Mouse (Mus musculus): ENCODE measurements around the gene Gm20388. TPM values are rescaled to one million over a fixed set of nuclear protein-coding genes. Genes with fewer than 3 reads are reported as not detected.

Gene Gm20388
- polyA plus RNA-seq, 1 experiment, result 0.36 TPM

- TF ChIP-seq GATA1 (IDR thresholded peaks at IDR 0.05; ENCODE audit: low read length), result no peak
- no peak for TF ChIP-seq TAL1 (IDR thresholded peaks at IDR 0.05; ENCODE audit: low read length)
- H3K27me3 ChIP-seq (ENCODE audit: control insufficient read depth), result no peaks in the 10 kb centered on the region
- no peaks in the 10 kb centered on the region for H3K4me1 ChIP-seq (ENCODE audit: control insufficient read depth)
Measured at GRCm38 (mm10) chr8:121680896-121681295, 1770.3 kb downstream of the Gm20388 start.

DNA sequence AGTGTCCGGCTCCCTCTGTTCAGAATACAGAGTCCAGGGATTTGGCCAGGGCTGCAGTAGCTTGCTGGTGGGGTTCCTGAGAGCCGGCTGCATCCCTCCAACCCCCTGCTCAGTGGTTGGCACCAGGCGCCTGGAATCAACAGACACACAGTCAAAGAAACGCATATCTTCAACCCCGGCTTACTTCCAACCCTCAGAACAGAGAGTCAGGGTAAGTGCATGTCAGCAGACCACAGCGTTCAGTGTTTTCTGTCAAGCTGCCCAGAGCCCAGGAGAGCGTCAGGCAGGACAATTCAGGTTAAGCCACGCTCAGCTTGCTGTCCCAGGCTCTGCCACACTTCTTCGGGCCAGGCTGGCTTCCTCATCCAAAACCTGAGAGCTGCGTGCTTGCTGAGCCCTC lies 1770.8 kb downstream of the Gm20388 start:
- Histone ChIP-seq H3K36me3 (ENCODE audit: control insufficient read depth) (no peaks in the 10 kb centered on the region), H3K27me3 (ENCODE audit: control insufficient read depth) (no peaks in the 10 kb centered on the region), H3K4me1 (ENCODE audit: control insufficient read depth) (no peaks in the 10 kb centered on the region), H3K9me3 (ENCODE audit: control insufficient read depth, low read length) (no peaks in the 10 kb centered on the region), H3K4me3 (replicated peaks) (no peak overlapping the region)
- no peak for TF ChIP-seq GATA1 (IDR thresholded peaks at IDR 0.05; ENCODE audit: low read length)
- TF ChIP-seq TAL1 (IDR thresholded peaks at IDR 0.05; ENCODE audit: low read length), result no peak

More at GRCm38 (mm10) chr8:121680896-121681295, 1770.3 kb downstream of the Gm20388 start:
- Histone ChIP-seq H3K4me3 (replicated peaks) (no peak overlapping the region), H3K9me3 (ENCODE audit: control insufficient read depth, low read length) (no peaks in the 10 kb centered on the region), H3K36me3 (ENCODE audit: control insufficient read depth) (no peaks in the 10 kb centered on the region)

- no peaks in the 10 kb centered on the region for H3K27me3 ChIP-seq (ENCODE audit: control insufficient read depth)
- H3K9me3 ChIP-seq (ENCODE audit: control insufficient read depth, low read length), result no peaks in the 10 kb centered on the region
- no peak overlapping the region for H3K4me3 ChIP-seq (replicated peaks)
- H3K36me3 ChIP-seq (ENCODE audit: control insufficient read depth), result no peaks in the 10 kb centered on the region
- no peak for TF ChIP-seq TAL1 (IDR thresholded peaks at IDR 0.05; ENCODE audit: low read length)
- TF ChIP-seq GATA1 (IDR thresholded peaks at IDR 0.05; ENCODE audit: low read length), result no peak
- no peaks in the 10 kb centered on the region for H3K4me1 ChIP-seq (ENCODE audit: control insufficient read depth)
Measured at GRCm38 (mm10) chr8:121683083-121683832, 1772.6 kb downstream of the Gm20388 start.

DNA sequence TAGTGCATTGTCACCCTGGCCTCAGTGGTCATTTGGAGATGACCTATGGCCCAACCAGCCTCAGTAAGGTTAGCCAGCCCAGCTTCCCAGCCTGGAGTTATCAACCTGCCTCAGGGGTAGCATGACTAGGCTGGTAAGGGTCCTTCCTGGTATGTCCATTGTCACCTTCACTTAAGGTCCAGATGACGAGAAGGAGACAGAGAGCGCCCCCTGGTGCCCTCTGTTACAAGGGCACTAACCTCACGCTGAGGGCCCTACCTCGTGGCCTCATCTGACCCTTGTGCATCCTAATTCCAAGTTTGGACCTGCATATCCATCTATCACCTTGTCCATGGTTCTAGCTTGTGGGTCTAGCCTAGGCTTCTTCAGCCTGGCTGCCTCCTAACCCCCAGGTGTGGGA lies 1774.8 kb downstream of the Gm20388 start:
- TF ChIP-seq TAL1 (IDR thresholded peaks at IDR 0.05; ENCODE audit: low read length), result no peak
- TF ChIP-seq GATA1 (IDR thresholded peaks at IDR 0.05; ENCODE audit: low read length), result no peak
- no peak overlapping the region for H3K4me3 ChIP-seq (replicated peaks)
- no peaks in the 10 kb centered on the region for H3K36me3 ChIP-seq (ENCODE audit: control insufficient read depth)
- peaks cover under 1% of the 10 kb centered on the region; the same call in 1 of the 2 replicates for H3K9me3 ChIP-seq (ENCODE audit: control insufficient read depth, low read length)
- H3K4me1 ChIP-seq (ENCODE audit: control insufficient read depth), result no peaks in the 10 kb centered on the region
- H3K27me3 ChIP-seq (ENCODE audit: control insufficient read depth), result no peaks in the 10 kb centered on the region

DNA sequence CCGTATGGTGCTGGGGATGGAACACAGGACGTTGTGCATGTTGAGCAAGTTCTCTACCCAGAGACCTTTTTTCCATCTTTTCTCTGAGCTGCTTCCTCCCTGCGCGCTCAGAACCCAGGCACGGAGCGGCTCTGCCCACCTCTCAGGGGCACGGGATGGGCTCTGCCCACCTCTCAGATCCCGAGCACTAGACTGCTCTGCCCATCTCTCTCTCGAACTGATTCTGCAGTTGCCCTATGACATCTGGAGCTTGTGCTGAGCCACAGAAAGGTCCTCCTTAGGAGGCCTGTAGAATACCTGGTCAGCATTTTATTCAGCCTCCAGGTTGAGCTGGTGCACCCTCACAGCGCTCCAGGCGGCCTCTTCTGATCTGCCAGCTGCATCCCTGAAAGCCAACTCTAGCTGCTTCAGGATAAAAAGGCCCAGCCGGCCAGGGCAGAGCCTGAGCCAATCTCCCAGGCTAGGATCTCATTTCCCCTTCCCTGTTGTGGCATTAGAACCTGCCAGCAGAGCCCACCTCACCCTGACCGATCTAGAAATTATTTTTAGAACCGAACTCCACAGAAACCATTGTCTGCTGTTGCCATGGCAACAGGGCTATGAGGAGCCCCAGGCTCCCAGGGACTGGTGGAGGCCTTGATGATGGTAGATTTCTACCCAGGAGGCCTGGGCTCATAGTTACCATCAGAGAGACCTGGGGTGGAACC lies 1777.0 kb downstream of the Gm20388 start:
- Histone ChIP-seq H3K36me3 (ENCODE audit: control insufficient read depth) (no peaks in the 10 kb centered on the region), H3K27me3 (ENCODE audit: control insufficient read depth) (no peaks in the 10 kb centered on the region; the same call in 1 of the 2 replicates), H3K4me1 (ENCODE audit: control insufficient read depth) (no peaks in the 10 kb centered on the region), H3K4me3 (replicated peaks) (no peak overlapping the region), H3K9me3 (ENCODE audit: control insufficient read depth, low read length) (peaks cover 10% of the 10 kb centered on the region)
- TF ChIP-seq TAL1 (IDR thresholded peaks at IDR 0.05; ENCODE audit: low read length) (no peak), GATA1 (IDR thresholded peaks at IDR 0.05; ENCODE audit: low read length) (no peak)

DNA sequence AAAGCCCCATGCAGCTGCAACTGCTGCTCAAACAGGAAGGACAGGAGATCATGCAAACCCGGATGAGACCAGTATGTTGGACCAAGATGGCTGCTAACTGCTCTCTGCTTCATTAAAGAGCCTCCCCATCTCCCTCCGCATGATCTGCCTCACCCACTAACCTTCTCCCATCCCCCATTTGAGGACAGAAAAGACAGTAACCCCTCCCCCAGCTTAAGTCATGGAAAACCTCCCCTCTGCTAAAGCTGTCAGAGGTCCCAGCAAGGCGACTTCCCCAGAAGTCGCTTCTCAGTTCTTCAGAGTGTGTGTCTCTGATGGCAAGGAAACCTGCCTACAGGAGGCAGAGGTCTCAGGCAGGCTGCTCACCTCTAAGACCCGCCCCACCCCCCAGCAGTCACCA lies 1777.9 kb downstream of the Gm20388 start:
- no peaks in the 10 kb centered on the region for H3K36me3 ChIP-seq (ENCODE audit: control insufficient read depth)
- no peaks in the 10 kb centered on the region for H3K4me1 ChIP-seq (ENCODE audit: control insufficient read depth)
- TF ChIP-seq TAL1 (IDR thresholded peaks at IDR 0.05; ENCODE audit: low read length) (no peak), GATA1 (IDR thresholded peaks at IDR 0.05; ENCODE audit: low read length) (no peak)
- no peaks in the 10 kb centered on the region; the same call in 1 of the 2 replicates for H3K27me3 ChIP-seq (ENCODE audit: control insufficient read depth)
- no peak overlapping the region for H3K4me3 ChIP-seq (replicated peaks)
- peaks cover 10% of the 10 kb centered on the region for H3K9me3 ChIP-seq (ENCODE audit: control insufficient read depth, low read length)

- Histone ChIP-seq H3K36me3 (ENCODE audit: control insufficient read depth) (no peaks in the 10 kb centered on the region), H3K9me3 (ENCODE audit: control insufficient read depth, low read length) (peaks cover 10% of the 10 kb centered on the region), H3K27me3 (ENCODE audit: control insufficient read depth) (no peaks in the 10 kb centered on the region; the same call in 1 of the 2 replicates), H3K4me3 (replicated peaks) (no peak overlapping the region), H3K4me1 (ENCODE audit: control insufficient read depth) (no peaks in the 10 kb centered on the region)
- TF ChIP-seq TAL1 (IDR thresholded peaks at IDR 0.05; ENCODE audit: low read length) (no peak), GATA1 (IDR thresholded peaks at IDR 0.05; ENCODE audit: low read length) (no peak)
Measured at GRCm38 (mm10) chr8:121694453-121694852, 1783.8 kb downstream of the Gm20388 start.

- TF ChIP-seq TAL1 (IDR thresholded peaks at IDR 0.05; ENCODE audit: low read length) (no peak), GATA1 (IDR thresholded peaks at IDR 0.05; ENCODE audit: low read length) (no peak)
- peaks cover 6% of the 10 kb centered on the region for H3K9me3 ChIP-seq (ENCODE audit: control insufficient read depth, low read length)
- no peak overlapping the region for H3K4me3 ChIP-seq (replicated peaks)
- H3K4me1 ChIP-seq (ENCODE audit: control insufficient read depth), result no peaks in the 10 kb centered on the region
- no peaks in the 10 kb centered on the region for H3K36me3 ChIP-seq (ENCODE audit: control insufficient read depth)
- no peaks in the 10 kb centered on the region; the same call in 1 of the 2 replicates for H3K27me3 ChIP-seq (ENCODE audit: control insufficient read depth)
Measured at GRCm38 (mm10) chr8:121695585-121696184, 1785.0 kb downstream of the Gm20388 start.

All from erythroblast, embryonic 14.5 days (primary cell).